Mouse (Mus musculus) liver, embryonic 14.5 days (tissue): ENCODE measurements around the gene Epb41l1. TPM values are rescaled to one million over a fixed set of nuclear protein-coding genes. Genes with fewer than 3 reads are reported as not detected.
"Not testable (repeated sequence)": the region's sequence is repeated elsewhere in the genome, so short reads cannot be mapped to it uniquely, and the experiment has no call there.

Source experiments
- ATAC-seq: fragments of 200-750 bp; cut with Nextera tagmentation; 2 replicates; pipeline ENCODE4 v1.8.0; 2017; ENCODE audit warnings: moderate number of reproducible peaks, mild to moderate bottlenecking, moderate library complexity; ENCODE audit not compliant: insufficient read depth
- DNase-seq, 3 experiments: peaks; one replicate each; pipeline ENCODE4 v3.0.0-alpha.2; 2012 to 2013; ENCODE audit warnings: low read depth in 3 of 3, low spot score in 3 of 3
- H3K27ac ChIP-seq: fragments of 300-500 bp; sonication (generic); 2 replicates; pipeline ENCODE4 v1.5.1; 2014; ENCODE audit warnings: moderate library complexity, mild to moderate bottlenecking, control low read depth, inconsistent platforms
- H3K27me3 ChIP-seq: fragments of 300-500 bp; sonication (generic); 2 replicates; pipeline ENCODE4 v1.6.1; 2014; ENCODE audit warnings: mild to moderate bottlenecking, low read length, moderate library complexity; ENCODE audit not compliant: control insufficient read depth, insufficient read depth
- H3K36me3 ChIP-seq: fragments of 300-500 bp; sonication (generic); replicated peaks from 2 replicates; pipeline ENCODE4 v1.6.1; 2014; ENCODE audit warnings: low read depth; ENCODE audit not compliant: control insufficient read depth, insufficient read depth
- H3K4me1 ChIP-seq, 2 experiments: fragments of 200-500 bp in 1 of 2; fragments of 300-500 bp in 1 of 2; sonication (generic) in 1 of 2; replicated peaks; 2 replicates each; pipeline ENCODE4 v1.6.1; 2012 to 2014; ENCODE audit warnings: antibody characterized with exemption in 1 of 2, inconsistent platforms in 1 of 2, low read length in 1 of 2; ENCODE audit not compliant: control insufficient read depth in 2 of 2, insufficient read depth in 2 of 2
- H3K4me2 ChIP-seq: fragments of 300-500 bp; sonication (generic); 2 replicates; pipeline ENCODE4 v1.6.1; 2014; ENCODE audit warnings: low read depth, mild to moderate bottlenecking, control low read depth, moderate library complexity
- H3K4me3 ChIP-seq, 2 experiments: fragments of 200-500 bp in 1 of 2; fragments of 300-500 bp in 1 of 2; sonication (generic) in 1 of 2; 2 replicates each; pipeline ENCODE4 v1.5.1; 2012 to 2014; ENCODE audit warnings: low read depth in 2 of 2, low read length in 2 of 2, mild to moderate bottlenecking in 2 of 2, control low read depth in 1 of 2, inconsistent platforms in 1 of 2, moderate library complexity in 1 of 2; ENCODE audit not compliant: insufficient read depth in 1 of 2
- H3K9ac ChIP-seq: fragments of 300-500 bp; sonication (generic); replicated peaks from 2 replicates; pipeline ENCODE4 v1.6.1; 2014; ENCODE audit warnings: mild to moderate bottlenecking, control low read depth, moderate library complexity
- H3K9me3 ChIP-seq: fragments of 300-500 bp; sonication (generic); 2 replicates; pipeline ENCODE4 v1.6.1; 2016; ENCODE audit warnings: low read length, mixed read lengths; ENCODE audit not compliant: control insufficient read depth
- CTCF ChIP-seq: IDR thresholded peaks from 2 replicates; pipeline ENCODE4 v1.5.1; 2016; ENCODE audit warnings: antibody characterized with exemption, low read depth, control low read depth
- EP300 ChIP-seq: IDR thresholded peaks from 2 replicates; pipeline ENCODE4 v1.6.1; 2016; ENCODE audit warnings: antibody characterized with exemption, low read depth
- WGBS: fragments of 180-500 bp; shearing (Covaris S2); extraction: QIAGEN DNeasy Blood & Tissue Kit; methylation state at CpG from one replicate; pipeline ENCODE4 v1.1.7; 2014; ENCODE audit not compliant: insufficient replicate concordance; 5-methylcytosine and 5-hydroxymethylcytosine counted together
- polyA plus RNA-seq, 2 experiments: library from polyadenylated mRNA; depleted of rRNA in 1 of 2; stranded (reverse) in 1 of 2; unstranded in 1 of 2; fragments of >200 nt; fragmentation: Nextera tagmentation in 1 of 2; extraction: Ambion mirVana in 1 of 2; gene quantifications; 2 replicates each; pipeline versions ENCODE4 v1.2.1 to v1.2.3; 2012 to 2014

Epb41l1 gene
- polyA plus RNA-seq (2012; rRNA removed) (2.5 and 2.7 TPM in 2 replicates), polyA plus RNA-seq (2014; fragmentation: Nextera tagmentation; extraction: Ambion mirVana) (0.46 and 0.58 TPM in 2 replicates)

DNA sequence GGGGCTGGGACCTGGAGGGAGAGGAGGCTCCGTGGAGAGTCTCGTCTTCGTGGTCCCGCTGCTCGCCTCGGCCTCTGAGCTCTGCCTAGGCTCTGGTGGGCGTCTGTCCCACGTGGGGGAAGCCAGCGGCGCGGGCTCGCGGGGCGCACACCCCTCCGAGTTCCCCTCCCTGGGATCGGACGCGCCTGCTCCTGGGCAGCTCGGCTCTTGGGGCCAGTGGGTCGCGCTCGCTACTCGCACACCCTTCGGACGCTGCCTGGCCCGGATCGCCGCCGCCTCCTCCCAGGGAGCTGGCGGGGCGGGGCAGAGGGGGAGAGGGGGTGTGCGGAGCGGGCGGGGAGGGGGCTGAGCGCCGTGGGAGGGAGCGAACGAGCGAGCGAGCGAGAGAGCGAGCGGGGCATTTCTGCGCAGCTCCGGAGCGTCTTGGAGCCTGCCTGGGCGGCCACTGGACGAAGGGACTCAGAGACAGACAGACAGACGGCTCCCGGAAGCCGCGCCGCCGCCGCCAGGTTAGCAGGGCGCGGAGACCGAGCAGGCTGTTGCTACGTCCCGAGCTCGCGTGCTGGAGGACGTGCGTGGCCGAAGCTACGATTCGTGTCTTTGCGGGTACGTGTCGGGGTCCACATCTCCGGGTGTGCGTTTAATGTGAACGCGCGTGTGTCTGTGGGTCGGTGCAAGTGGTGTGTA is at the start of gene Epb41l1:
Epb41l1 (plus strand) TSS at position 216 of the 687 bp plus-strand sequence.
- Histone ChIP-seq H3K4me2 (peak within 1 kb of the TSS; percentile 49), H3K36me3 (no peaks in the 10 kb centered on the region), H3K27ac (no peak within 1 kb of the TSS), H3K4me3 (peak within 1 kb of the TSS; percentile 47 to 52), H3K27me3 (peaks cover 51% of the 10 kb centered on the region), H3K4me1 (no peaks in the 10 kb centered on the region; a peak in 1 of 4 replicates), H3K9me3 (no peaks in the 10 kb centered on the region), H3K9ac (no peak within 1 kb of the TSS)
- DNase-seq (no peak), ATAC-seq (no peak)
- TF ChIP-seq EP300 (no peak), CTCF (no peak)
- 1% methylated on average over 76 of the region's 76 CpGs for WGBS

GRCm38 (mm10) chr2:156376956-156377355 is 43.8 kb upstream of the Epb41l1 start:
- ATAC-seq (no peak), DNase-seq (no peak)
- H3K9me3 ChIP-seq: no peaks in the 10 kb centered on the region
- H3K4me1 ChIP-seq: no peaks in the 10 kb centered on the region
- WGBS: 59% methylated on average over 7 of the region's 7 CpGs
- no peaks in the 10 kb centered on the region for H3K27me3 ChIP-seq
- no peaks in the 10 kb centered on the region for H3K36me3 ChIP-seq
- H3K4me2 ChIP-seq: no peak overlapping the region
- no peak overlapping the region for H3K27ac ChIP-seq
- no peak overlapping the region for H3K9ac ChIP-seq
- TF ChIP-seq EP300 (no peak), CTCF (no peak)
- H3K4me3 ChIP-seq: no peak overlapping the region

GRCm38 (mm10) chr2:156379929-156380328 is 40.8 kb upstream of the Epb41l1 start:
- 74% methylated on average over 10 of the region's 10 CpGs for WGBS
- DNase-seq (no peak), ATAC-seq (no peak)
- Histone ChIP-seq H3K9ac (no peak overlapping the region), H3K27ac (no peak overlapping the region), H3K4me2 (no peak overlapping the region), H3K27me3 (no peaks in the 10 kb centered on the region), H3K4me1 (no peaks in the 10 kb centered on the region), H3K9me3 (no peaks in the 10 kb centered on the region), H3K36me3 (no peaks in the 10 kb centered on the region), H3K4me3 (no peak overlapping the region)
- TF ChIP-seq EP300: no peak
- TF ChIP-seq CTCF: no peak

- no peaks in the 10 kb centered on the region for H3K4me1 ChIP-seq
- no peaks in the 10 kb centered on the region for H3K9me3 ChIP-seq
- H3K27me3 ChIP-seq: no peaks in the 10 kb centered on the region
- H3K4me3 ChIP-seq: no peak overlapping the region
- H3K36me3 ChIP-seq: no peaks in the 10 kb centered on the region
- TF ChIP-seq EP300: no peak
- no peak for TF ChIP-seq CTCF
- no peak overlapping the region for H3K9ac ChIP-seq
- 65% methylated on average over 4 of the region's 4 CpGs for WGBS
- H3K4me2 ChIP-seq: no peak overlapping the region
- DNase-seq (no peak), ATAC-seq (no peak)
- no peak overlapping the region for H3K27ac ChIP-seq
Observed at GRCm38 (mm10) chr2:156381350-156381749, 39.4 kb upstream of the Epb41l1 start.

DNA sequence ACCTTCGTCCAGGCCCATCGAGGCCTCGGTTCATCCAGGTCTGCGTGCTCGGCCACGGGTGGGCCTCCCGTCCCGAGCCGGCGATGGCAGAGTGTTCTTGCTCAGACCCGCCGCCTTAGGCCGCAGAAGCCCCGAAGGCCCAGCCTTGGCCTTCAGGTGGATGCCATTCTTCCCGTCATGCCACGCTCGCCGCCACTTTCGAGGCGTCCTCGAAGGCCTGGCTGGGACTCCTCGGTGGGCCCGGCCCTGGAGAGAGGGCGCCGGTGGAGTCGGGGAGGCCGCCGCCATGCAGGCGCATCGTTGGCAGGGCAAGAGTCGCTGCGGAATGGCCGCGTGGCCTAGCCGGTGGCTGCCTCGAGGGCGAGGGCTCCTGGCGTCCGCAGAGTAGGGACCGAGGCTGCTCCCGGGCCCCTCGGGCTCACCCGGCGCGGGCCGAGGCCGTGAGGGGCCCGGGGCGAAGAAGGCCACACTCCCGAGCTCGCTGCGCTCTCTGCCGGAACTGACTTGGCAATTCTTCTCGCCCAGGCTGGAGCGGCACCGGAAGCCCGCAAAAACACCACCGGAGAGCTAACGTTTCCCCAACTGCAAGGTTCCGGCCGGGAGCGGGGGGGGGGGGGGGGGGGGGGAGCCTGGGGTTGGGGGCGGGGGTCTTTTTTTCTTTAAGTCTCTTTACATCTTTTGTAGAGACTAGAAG is 28.1 kb upstream of the Epb41l1 start:
- peak overlapping the region; percentile 47; the same call in 1 of the 2 replicates for H3K9ac ChIP-seq
- DNase-seq (peak; percentile 67 to 80 (median 77)), ATAC-seq (peak; percentile 90)
- peak overlapping the region; percentile 58 for H3K4me2 ChIP-seq
- peak overlapping the region; percentile 18 to 58; a peak in 2 of 4 replicates for H3K4me3 ChIP-seq
- H3K9me3 ChIP-seq, H3K27ac ChIP-seq, H3K4me1 ChIP-seq, H3K36me3 ChIP-seq, H3K27me3 ChIP-seq: not testable (repeated sequence)
- 0% methylated on average over 5 of the region's 63 CpGs for WGBS
